Mouse (Mus musculus): ENCODE data around the gene Gramd1b. TPM values are rescaled to one million over a fixed set of nuclear protein-coding genes. Genes with fewer than 3 reads are reported as not detected.

Gramd1b gene
- total RNA-seq, 2 experiments from 2014 or later, result 1.1 to 5.4 TPM

DNA sequence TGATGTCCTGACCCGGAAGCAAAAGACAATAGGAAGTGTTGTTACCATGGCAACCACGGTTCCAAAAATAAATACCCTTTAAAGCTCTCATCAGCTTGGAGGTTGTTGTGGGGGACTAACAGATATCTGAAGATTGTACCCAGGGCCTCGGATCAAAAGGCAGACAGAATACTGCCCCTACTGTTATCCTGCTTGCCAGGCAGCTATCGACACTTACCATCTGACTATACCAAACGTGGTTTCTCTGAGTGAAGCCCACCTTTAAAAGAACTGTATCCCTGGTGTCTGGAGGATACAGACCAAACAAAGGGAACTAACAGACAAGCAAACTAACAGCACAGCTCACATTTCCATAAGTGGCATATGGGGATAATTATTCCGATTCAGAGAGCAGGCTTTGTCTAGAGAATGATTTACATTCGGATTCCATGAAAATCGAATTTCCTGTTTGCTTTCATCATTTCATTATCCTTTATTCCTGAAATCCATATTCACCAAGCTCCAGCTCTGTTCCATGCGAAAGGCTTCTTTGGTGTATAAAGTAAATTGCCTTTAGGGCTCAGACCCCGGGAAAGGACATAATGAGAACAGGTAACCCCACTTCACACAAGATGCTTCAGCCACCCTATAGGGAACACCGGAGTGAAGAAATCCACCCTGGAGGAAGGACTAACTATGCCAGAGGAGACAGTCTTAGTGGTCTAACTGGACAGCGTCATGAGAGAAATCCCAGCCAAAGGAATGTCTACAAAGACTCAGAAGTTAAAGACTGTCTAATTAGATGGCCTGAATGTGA, 92.3 kb downstream of the Gramd1b start:
- ATAC-seq (replicated peaks; ENCODE audit: low FRiP score, poor library complexity, severe bottlenecking), result no peak

DNA sequence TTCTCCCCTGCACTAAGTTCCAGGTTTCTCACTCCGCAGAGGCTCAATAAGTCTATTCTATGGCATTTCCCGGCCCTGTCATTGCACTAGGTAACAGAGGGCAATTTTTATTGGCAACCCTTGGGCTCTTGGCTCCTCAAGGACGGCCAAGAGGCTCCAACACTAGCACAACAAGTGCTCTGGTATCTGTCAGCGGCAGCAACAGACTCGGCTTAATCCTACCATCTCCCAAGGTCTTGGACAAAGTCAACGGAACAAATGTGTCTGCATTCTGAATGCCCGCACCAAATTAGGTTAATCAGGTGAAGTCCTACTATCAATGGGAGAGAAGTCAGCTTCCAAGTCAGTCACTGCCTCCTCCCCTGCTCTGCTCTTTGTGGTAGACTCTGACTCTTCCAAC, 93.3 kb downstream of the Gramd1b start:
- ATAC-seq (replicated peaks; ENCODE audit: low FRiP score, poor library complexity, severe bottlenecking), result no peak

DNA sequence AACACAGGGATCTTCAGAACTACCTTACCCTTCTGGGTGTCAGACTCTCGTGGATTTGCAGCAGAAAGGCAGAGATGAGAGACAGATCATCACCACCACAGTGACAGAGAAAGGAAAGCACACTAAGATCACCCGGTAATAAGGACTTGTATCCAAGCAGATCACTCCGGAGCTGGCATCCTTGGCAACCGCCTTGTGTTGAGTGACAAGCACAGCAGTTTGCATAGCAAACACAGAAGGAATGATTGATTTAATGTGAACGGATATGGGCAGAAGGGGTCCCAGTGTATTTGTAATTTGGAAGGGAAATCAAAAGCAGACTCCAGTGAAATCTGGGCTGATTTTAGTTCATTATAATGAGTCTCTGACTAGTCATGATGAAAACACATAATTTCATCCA, 97.9 kb downstream of the Gramd1b start:
- ATAC-seq (replicated peaks; ENCODE audit: low FRiP score, poor library complexity, severe bottlenecking), result no peak

- no peak for ATAC-seq (replicated peaks; ENCODE audit: low FRiP score, poor library complexity, severe bottlenecking)
Observed at GRCm38 (mm10) chr9:40430969-40431368, 100.2 kb downstream of the Gramd1b start.

DNA sequence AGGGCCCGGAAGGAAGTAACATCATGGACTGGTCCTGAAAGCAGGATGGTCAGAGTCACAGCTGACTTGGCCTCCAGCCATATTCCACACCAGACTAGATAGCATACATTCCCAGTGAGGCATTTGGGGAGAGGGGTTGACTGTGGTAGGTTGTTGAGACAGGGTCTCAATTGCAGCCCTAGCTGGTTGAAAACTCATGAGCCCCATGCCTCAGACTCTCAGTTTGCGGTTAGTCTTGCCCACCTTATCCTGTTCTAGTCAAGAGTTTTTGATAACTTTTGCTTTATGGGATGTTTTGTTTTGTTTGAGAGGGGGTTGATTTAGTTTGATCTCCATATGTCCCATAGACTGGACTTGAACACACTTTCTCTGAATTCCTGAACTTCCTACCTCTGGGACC, 103.5 kb downstream of the Gramd1b start:
- no peak for ATAC-seq (replicated peaks; ENCODE audit: low FRiP score, poor library complexity, severe bottlenecking)

DNA sequence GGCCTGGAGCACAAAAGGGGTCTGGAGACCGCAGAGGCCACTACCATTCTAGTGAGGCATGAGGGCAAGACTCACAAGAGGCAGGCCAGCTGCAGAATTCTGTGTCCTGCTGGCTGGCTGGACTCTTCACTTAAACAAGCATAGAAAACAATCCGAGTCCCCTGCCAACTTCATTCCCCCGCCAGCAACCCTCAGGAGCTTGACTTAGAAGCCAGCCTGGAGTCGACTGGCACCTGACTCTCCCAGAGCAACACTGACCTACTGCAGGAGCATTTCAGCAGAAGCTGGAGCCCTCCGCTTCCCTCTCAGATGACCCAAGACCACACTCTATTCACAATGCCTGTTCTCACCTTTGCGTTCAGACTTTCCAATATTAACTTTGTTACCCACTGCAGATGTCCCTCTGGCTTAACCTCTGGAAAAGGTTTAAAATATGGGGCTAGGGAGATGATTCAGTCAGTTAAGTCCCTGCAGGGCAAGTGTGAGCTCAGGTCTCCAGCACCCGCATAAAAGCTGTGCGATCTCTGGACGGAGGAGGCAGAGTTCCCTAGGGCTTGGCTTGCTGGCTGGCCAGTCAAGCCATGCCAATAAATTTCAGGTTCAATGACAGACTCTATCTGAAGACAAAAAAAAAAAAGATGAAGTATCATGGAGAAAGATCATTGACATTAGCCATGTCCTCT, 104.8 kb downstream of the Gramd1b start:
- no peak for ATAC-seq (replicated peaks; ENCODE audit: low FRiP score, poor library complexity, severe bottlenecking)

GRCm38 (mm10) chr9:40424874-40425273, 106.3 kb downstream of the Gramd1b start:
- ATAC-seq (replicated peaks; ENCODE audit: low FRiP score, poor library complexity, severe bottlenecking), result no peak

DNA sequence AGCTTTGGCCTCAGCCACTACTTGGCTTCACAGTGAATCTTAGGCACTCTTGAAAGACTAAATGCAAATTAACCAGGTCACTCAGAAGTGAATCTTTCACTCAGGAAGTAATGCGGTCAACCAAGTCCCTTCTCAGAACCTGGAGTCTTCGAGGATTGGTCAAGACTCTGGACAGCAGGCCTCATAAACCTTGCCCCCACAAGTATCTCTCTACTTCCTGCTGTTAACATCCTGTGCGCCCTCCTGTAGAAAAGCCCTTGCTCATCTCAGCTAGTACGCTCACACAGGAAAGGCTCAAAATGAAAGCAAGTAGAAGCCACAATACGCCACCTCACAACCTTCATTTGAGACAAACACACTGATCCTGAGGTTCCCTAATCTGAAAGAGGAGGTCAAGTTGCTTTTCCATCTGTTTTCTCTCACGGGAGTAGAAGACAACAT, 107.7 kb downstream of the Gramd1b start:
- ATAC-seq (replicated peaks; ENCODE audit: low FRiP score, poor library complexity, severe bottlenecking), result no peak

DNA sequence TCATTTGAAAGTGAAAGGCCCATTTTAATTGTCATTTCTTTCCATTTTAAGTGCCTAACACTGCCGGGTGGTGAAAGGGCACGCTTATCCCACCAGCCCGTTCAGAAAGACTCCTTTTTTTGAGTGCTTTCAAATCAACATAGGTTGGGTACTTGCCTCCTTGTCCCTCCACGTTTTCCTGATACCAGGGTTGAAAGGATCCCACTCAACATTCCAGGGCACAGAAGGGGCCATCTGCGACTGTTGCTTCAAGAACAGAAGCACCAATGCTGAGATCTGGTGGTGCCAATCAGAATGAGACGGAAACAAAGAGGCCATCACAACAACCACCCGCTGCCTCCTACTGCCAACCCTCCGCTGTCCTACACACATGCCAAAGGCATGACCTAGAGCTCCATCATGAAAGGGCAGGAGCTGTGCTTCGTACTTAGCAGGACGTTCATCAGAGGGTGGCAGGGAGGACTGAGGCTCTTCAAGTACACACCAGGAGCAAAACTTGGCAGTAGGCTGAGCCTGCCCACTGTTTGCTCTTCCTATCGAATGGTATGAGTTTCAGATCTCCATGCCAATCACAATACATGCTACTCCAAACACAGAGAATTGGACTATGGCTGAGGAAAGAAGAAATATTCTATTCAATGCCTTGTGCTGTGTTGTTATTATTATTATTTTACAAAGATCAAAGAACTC, 108.7 kb downstream of the Gramd1b start:
- no peak for ATAC-seq (replicated peaks; ENCODE audit: low FRiP score, poor library complexity, severe bottlenecking)

DNA sequence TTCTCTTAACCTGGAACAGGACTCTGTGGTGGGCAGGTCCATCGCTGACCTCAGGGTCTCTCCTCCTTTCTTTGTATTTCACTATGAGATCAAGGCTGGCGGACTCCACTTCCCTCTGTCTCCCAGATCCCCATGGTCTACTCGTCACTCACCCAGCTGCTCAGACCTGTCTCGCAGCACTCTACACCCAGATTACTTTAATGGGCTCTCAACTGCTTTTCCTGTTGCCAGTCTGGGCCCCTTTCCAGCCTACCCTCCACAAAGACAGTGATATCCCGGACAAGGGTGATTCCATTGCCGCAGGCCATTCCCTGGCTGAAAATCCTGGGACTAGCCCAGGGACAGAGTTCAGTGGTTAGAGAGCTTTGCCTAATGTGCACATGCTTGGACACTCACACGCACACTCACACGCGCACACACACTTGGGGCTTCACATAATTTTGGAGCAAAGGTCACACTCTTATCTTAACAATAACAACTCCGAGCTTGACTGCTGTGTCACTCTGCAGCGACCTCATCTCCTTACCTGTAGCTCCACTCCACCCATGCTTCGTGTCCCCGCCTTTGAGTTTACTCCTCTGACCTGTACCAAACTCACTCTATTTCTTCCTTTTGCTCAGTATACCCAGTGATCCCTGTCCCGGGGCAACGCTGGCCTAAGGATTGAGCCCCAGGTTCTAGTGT, 110.4 kb downstream of the Gramd1b start:
- ATAC-seq (replicated peaks; ENCODE audit: low FRiP score, poor library complexity, severe bottlenecking), result no peak; the same call in 1 of the 2 replicates

DNA sequence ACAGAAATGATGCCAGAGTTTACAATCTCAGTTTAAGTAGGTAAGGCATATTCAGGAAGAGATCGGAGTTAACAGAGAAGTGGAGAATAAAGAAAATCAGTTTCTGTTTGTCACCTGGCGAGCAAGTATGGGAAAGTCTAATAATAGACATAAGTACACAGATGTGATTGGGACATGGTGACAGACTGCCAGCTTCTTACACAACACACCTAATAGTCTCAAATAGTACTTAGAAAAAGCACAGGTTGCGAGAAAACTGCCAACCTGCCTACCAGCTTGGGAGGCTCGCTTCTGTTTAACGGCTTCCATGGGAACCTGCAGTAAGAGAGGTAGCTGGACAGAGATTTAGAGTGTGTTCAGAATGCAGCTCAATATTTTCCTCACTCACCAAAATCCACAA, 112.4 kb downstream of the Gramd1b start:
- ATAC-seq (replicated peaks; ENCODE audit: low FRiP score, poor library complexity, severe bottlenecking), result no peak

DNA sequence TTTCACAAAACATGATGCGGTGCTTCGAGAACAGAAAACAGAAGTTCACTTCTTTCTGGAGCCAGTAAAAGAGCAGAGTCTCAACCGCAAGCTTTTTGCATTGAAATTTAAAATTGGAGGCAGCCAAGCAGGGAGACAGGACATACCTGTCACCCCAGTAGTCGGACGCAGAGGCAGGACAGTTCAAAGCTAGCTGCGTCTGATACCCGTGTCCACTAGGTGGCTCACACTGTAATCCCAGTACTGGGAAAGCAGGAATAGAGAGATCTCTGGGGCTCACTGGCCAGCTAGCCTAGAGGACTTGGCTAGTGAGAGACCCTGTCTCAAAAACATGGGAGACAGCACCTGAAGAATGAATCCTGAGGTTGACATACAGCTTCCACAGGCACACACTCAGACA, 115.0 kb downstream of the Gramd1b start:
- ATAC-seq (replicated peaks; ENCODE audit: low FRiP score, poor library complexity, severe bottlenecking), result no peak

- ATAC-seq (replicated peaks; ENCODE audit: low FRiP score, poor library complexity, severe bottlenecking), result peak; percentile 81
Observed at GRCm38 (mm10) chr9:40414904-40415766, 116.0 kb downstream of the Gramd1b start.

DNA sequence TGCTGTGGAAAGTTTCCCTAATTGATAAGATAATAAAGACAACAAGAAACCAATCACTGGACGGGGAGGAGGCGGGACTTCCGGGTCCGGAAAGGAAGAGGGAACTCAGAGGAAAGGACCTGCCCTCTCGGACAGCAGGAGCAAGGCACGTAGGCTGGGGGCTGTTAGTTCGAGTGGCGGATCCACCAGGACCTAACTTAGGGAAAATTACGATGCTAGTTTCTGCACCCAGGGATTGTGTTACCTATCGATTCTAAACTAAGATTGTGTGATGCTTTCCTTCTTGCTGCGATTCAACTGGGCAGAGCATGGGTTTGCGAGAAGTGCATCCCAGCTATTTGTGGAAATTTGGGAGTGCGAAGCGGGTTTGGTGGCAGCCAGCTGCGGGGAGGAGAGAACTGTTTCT, 116.7 kb downstream of the Gramd1b start:
- peak; percentile 75 for ATAC-seq (replicated peaks; ENCODE audit: low FRiP score, poor library complexity, severe bottlenecking)

DNA sequence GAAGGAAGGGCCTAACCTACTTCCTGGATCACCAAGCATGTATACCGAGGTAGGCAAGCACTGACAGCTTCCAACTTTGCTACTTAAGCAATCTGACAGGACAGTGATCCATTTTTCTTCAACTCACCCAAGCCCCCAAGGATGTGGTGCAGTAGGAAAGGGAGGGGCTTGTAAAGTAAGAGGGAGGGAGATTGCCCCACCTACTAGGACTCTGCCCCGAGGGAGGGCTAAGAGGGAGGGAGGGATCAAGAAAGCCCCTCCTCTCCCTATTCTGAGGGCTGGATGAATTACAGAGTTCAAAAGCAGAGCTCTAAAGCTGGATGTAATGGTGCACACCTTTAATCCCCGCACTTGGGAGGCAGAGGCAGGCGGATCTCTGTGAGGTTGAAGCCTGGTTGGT, 117.6 kb downstream of the Gramd1b start:
- ATAC-seq (replicated peaks; ENCODE audit: low FRiP score, poor library complexity, severe bottlenecking), result no peak

DNA sequence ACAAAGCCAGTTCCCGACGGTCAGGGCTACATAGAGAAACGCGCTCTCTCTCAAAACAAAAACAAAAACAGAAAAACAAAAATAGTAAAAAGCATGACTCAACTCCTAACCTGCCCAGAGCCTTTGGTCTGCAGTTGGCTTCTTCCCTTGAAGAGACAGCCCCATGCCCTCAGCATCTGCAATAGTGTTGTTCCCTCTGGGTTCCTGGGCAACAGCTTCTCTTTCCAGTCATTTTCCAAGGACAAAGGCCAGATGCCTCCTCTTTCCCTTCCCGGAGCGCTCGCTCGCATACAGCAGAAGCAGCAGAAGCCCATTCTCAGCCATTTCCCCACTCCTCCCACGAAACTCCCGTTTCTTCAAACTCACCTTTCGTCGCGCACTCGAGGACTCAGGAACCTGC, 118.3 kb downstream of the Gramd1b start:
- no peak for ATAC-seq (replicated peaks; ENCODE audit: low FRiP score, poor library complexity, severe bottlenecking)

- no peak for ATAC-seq (replicated peaks; ENCODE audit: low FRiP score, poor library complexity, severe bottlenecking)
Observed at GRCm38 (mm10) chr9:40412246-40412645, 118.9 kb downstream of the Gramd1b start.

- ATAC-seq (replicated peaks; ENCODE audit: low FRiP score, poor library complexity, severe bottlenecking), result no peak
Observed at GRCm38 (mm10) chr9:40410895-40411294, 120.3 kb downstream of the Gramd1b start.

DNA sequence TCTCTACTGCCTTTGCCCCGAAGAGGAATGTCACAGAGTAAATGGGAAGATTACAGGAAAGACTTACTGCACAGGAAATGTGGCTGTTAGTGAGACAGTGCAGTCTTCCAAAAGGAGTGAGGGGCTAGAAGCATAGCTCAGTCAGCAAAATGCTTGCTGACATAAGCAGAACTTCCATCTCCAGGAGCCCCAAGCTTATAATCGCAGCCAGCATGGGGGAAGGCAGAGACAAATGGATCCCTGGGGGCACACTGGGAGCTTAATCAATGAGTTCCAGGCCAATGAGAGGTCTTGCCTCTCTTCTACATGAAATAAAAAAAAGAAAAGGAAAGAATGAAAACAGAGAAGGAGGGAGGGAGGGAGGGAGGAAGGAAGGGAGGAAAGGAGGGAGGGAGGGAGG, 122.1 kb downstream of the Gramd1b start:
- no peak for ATAC-seq (replicated peaks; ENCODE audit: low FRiP score, poor library complexity, severe bottlenecking)
